Mouse (Mus musculus): ENCODE results near the gene Siah1a.

Gene Siah1a

DNA sequence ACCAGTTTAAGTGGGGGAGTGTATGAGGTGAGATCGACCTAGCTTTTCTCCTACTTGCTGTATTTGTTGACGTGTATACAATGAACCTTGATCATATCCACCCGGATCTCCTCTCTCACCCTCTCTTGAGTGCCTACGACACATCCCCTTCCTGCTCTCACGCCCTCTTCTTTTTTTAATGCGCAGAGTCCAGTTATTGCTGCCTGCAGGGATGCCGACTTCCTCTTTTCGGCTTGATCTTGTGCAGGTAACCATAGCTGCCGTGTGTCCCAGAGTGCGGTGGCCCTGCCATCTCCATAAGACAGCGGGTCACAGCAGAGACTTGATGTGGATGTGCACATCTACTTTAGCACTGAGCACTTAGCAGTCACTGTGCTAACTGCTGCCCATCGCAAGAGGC is 46.3 kb downstream of the Siah1a start:
- DNase-seq: no peak

DNA sequence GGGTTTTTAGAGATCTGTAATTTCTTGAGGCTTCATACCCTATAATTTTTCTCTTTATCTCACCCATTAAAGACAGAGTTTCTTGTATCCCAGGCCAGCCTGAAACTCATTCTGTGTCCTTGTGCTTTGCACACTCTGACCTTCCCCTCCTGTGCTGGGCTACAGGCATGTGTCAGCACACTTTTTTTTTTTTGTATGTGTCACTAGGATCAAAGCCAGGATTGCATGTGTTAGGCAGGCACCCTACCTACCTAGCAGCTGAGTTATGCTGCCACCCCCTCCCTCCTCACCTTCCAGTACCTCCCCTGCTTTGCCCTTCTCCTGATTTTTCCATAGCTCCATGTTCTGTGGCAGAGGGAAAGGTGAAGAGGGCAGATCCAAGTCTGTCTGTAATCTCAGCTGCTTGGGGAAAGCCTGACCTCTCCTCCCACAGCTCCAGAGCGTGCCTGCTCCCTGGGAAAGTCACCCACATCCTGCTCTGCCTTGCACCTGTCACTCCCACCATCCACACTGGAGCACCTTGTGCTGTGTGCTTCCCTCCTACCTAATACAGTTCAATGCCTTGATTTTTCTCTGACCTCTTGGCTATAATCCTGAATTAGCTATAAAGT is 46.8 kb downstream of the Siah1a start:
- no peak for DNase-seq

GRCm38 (mm10) chr8:86695703-86696102 is 50.0 kb downstream of the Siah1a start:
- no peak for DNase-seq

GRCm38 (mm10) chr8:86694011-86694410 is 51.7 kb downstream of the Siah1a start:
- no peak for DNase-seq

DNA sequence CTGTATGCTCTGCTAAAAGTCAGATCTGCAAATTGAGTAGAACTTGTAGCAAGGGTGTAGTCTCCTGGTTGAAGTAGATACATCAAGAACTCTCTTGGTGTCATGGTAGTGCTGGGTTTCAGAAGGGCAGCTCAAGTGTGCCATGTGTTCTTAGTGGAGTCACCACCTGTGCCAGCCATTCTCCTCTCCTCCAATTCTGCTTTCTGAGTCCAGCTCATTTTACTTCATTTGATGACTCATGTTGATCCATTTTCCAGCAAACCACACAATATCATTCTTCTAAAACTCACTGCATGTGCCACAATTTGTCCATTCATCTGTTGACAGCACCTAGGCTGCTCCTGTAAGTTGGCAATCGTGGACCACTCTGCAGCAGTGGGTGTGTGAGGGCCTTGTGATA is 53.6 kb downstream of the Siah1a start:
- DNase-seq: no peak

- no peak for DNase-seq
Measured at GRCm38 (mm10) chr8:86686629-86687028, 59.1 kb downstream of the Siah1a start.

Data from embryo, embryonic 11 days (tissue).